Mouse (Mus musculus): ENCODE data around the gene Cdnf.

DNA sequence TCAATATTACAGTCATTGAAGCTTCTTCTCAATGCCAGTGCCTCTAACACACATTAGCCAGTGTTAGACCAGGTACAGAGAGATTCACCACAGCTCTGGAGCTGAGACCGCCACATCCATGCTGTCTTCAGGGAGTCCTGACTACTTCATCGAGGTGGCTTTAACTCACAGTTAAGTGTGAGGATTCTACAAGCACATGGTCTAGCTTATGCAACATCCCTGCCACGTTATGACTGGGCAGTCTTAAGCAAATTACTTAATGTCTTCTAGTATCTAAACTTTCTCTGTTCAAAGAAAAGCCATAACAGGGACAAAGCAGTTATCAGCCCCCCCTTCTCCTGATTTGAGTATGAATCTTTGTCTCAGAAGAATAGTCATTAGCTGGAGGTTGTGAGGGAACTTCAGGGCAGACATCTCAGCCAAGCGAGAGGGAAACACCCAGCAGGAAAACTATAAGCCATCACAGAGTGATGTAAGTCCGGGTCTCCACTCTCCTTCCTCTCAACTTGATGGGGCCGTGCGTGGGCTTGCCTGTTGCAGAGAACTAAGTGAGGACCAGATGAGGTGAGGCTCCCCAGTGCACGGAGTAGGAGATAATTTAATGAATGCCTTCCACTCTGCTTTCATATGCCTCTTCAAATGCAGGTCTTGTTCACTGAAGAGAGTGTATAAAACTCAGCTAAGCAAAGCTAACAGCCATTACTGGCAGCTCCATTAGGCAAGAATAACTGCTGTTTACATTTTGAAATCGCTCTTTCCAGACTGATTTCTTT, 28.7 kb downstream of the Cdnf start:
- TF ChIP-seq CTCF (IDR thresholded peaks at IDR 0.05; ENCODE audit: low read depth, low read length) (no peak), GATA1 (IDR thresholded peaks at IDR 0.05; ENCODE audit: borderline replicate concordance, low read length) (no peak), GATA2 (IDR thresholded peaks at IDR 0.05; ENCODE audit: borderline replicate concordance, low read depth, low read length) (no peak), TAL1 (conservative IDR thresholded peaks at IDR 0.05; ENCODE audit: low read depth, low read length) (no peak)
